ENCODE assay signal across 12 mouse cellular contexts in genomic region chr11:68270730-68271467, GRCm38 (mm10).
A peak's percentile ranks its signal among the peaks of the same experiment; 100 is the strongest.
DNase-seq lines count a peak whose midpoint lies in the region; ATAC-seq and TF ChIP-seq lines count a peak whose summit lies in the region.
"Had no signal": no experiment of that assay in that cellular context is flagged by ENCODE, and none has a peak within 500 bp of the region (broad histone marks: within the 10 kb centered on the region; RNA-seq: fewer than 3 reads in every experiment).

No protein-coding gene starts in this region.

- no peak for TF ChIP-seq EP300 in heart, postnatal 0 days (IDR thresholded peaks at IDR 0.05; ENCODE audit: low read depth)

- 70% methylated on average over 19 of the region's 19 CpGs for WGBS in heart, postnatal 0 days
- WGBS in liver, embryonic 12.5 days (ENCODE audit: insufficient replicate concordance): 67% methylated on average over 19 of the region's 19 CpGs

- no peak overlapping the region; the same call in 1 of the 2 replicates for H3K9ac ChIP-seq in heart, postnatal 0 days (replicated peaks; ENCODE audit: low read depth, low read length)
- no peak overlapping the region for H3K9ac ChIP-seq in liver, embryonic 12.5 days
- H3K9ac ChIP-seq: heart, embryonic 15.5 days; limb, embryonic 13.5 days; lung, embryonic 15.5 days; stomach, embryonic 15.5 days had no signal

- no peaks in the 10 kb centered on the region for H3K4me1 ChIP-seq in heart, postnatal 0 days (ENCODE audit: control insufficient read depth, insufficient read depth)
- H3K4me1 ChIP-seq in liver, embryonic 12.5 days: no peaks in the 10 kb centered on the region

- peaks cover 10% of the 10 kb centered on the region for H3K36me3 ChIP-seq in heart, postnatal 0 days (replicated peaks; ENCODE audit: control insufficient read depth, insufficient read depth, low read length)
- no peaks in the 10 kb centered on the region for H3K36me3 ChIP-seq in liver, embryonic 12.5 days
- H3K36me3 ChIP-seq: heart, embryonic 15.5 days; limb, embryonic 13.5 days; lung, embryonic 15.5 days; stomach, embryonic 15.5 days had no signal

- no peak for ATAC-seq in heart, postnatal 0 days (ENCODE audit: insufficient read depth, low read depth)
- peak; percentile 86 for ATAC-seq in activated CD4-positive, CD25-positive, alpha-beta regulatory T cell, adult 4 months
- ATAC-seq in liver, embryonic 12.5 days: no peak

- no peak overlapping the region; the same call in 1 of the 2 replicates for H3K4me2 ChIP-seq in heart, postnatal 0 days (ENCODE audit: low read depth, low read length)
- no peak overlapping the region for H3K4me2 ChIP-seq in liver, embryonic 12.5 days
- H3K4me2 ChIP-seq: heart, embryonic 15.5 days; limb, embryonic 13.5 days; lung, embryonic 15.5 days; stomach, embryonic 15.5 days had no signal

- H3K9me3 ChIP-seq in heart, postnatal 0 days (replicated peaks; ENCODE audit: control insufficient read depth, low read length): no peaks in the 10 kb centered on the region
- H3K9me3 ChIP-seq in liver, embryonic 12.5 days (replicated peaks): no peaks in the 10 kb centered on the region
- H3K9me3 ChIP-seq: heart, embryonic 15.5 days; limb, embryonic 13.5 days; lung, embryonic 15.5 days; stomach, embryonic 15.5 days had no signal

- no peak for DNase-seq in heart, postnatal 0 days (ENCODE audit: low spot score)
- DNase-seq in heart, adult 8-10 months (ENCODE audit: low spot score): no peak
- DNase-seq in 3134 (ENCODE audit: extremely low read depth, insufficient read length, low spot score): peak; percentile 41
- peak; percentile 24 for DNase-seq in retina, embryonic 14.5 days (ENCODE audit: low spot score)
- DNase-seq in right cerebral cortex, postnatal 36 days (ENCODE audit: low spot score in 2 of 2): no peak
- DNase-seq in c-Kit-positive CD71-positive TER-119-positive erythroid progenitor cells, embryonic 14.5 days (ENCODE audit: low spot score): no peak

- TF ChIP-seq CTCF in heart, postnatal 0 days (IDR thresholded peaks at IDR 0.05; ENCODE audit: low read depth): no peak

- H3K4me3 ChIP-seq in heart, postnatal 0 days (ENCODE audit: low read depth, low read length): no peak overlapping the region; the same call in 1 of the 2 replicates
- no peak overlapping the region for H3K4me3 ChIP-seq in liver, embryonic 12.5 days
- H3K4me3 ChIP-seq: heart, embryonic 15.5 days; limb, embryonic 13.5 days; lung, embryonic 15.5 days; stomach, embryonic 15.5 days had no signal

- H3K27me3 ChIP-seq in heart, postnatal 0 days (ENCODE audit: control insufficient read depth, insufficient read depth, low read length): no peaks in the 10 kb centered on the region
- H3K27me3 ChIP-seq in liver, embryonic 12.5 days (replicated peaks): peaks cover 10% of the 10 kb centered on the region; the same call in 1 of the 2 replicates
- H3K27me3 ChIP-seq: heart, embryonic 15.5 days; limb, embryonic 13.5 days; lung, embryonic 15.5 days; stomach, embryonic 15.5 days had no signal

- H3K27ac ChIP-seq in heart, postnatal 0 days (ENCODE audit: low read depth): peak overlapping the region; percentile 67; the same call in 1 of the 2 replicates
- no peak overlapping the region for H3K27ac ChIP-seq in liver, embryonic 12.5 days
- H3K27ac ChIP-seq: heart, embryonic 15.5 days; limb, embryonic 13.5 days; lung, embryonic 15.5 days; stomach, embryonic 15.5 days had no signal

Comparison
In these comparisons a context has a peak if more than half of its experiments do, and no peak if none do; other contexts are left out.
1. DNase-seq: peak in 3134 (single experiment) and retina, embryonic 14.5 days (single experiment); none in heart, postnatal 0 days (single experiment), heart, adult 8-10 months (single experiment), right cerebral cortex, postnatal 36 days (0 of 2) and c-Kit-positive CD71-positive TER-119-positive erythroid progenitor cells, embryonic 14.5 days (single experiment).